Mouse (Mus musculus) NIH3T3 (cell line): ENCODE results near the gene Tmem63b.

Experiments
- DNase-seq: peaks from one replicate; pipeline ENCODE4 v3.0.0-alpha.2; 2012; ENCODE audit warnings: low read depth

The Tmem63b gene

GRCm38 (mm10) chr17:45686716-45687115, at the start of gene Tmem63b:
TSS of gene Tmem63b (minus strand) at chr17:45686905.
- DNase-seq, result peak; percentile 29

GRCm38 (mm10) chr17:45735382-45736310, 48.9 kb upstream of the Tmem63b start:
- DNase-seq, result peak; percentile 89

- peak; percentile 55 for DNase-seq
These were observed 48.2 kb upstream of the Tmem63b start for GRCm38 (mm10) chr17:45734881-45735280.

GRCm38 (mm10) chr17:45734333-45734732, 47.6 kb upstream of the Tmem63b start:
- DNase-seq, result no peak

- DNase-seq, result no peak
These were observed 47.1 kb upstream of the Tmem63b start, which contains the start of gene 1600014C23Rik for GRCm38 (mm10) chr17:45733735-45734301. TSS of gene 1600014C23Rik (minus strand) at chr17:45733844.

GRCm38 (mm10) chr17:45733038-45733734, 46.5 kb upstream of the Tmem63b start:
- no peak for DNase-seq

GRCm38 (mm10) chr17:45731172-45731864, 44.6 kb upstream of the Tmem63b start:
- DNase-seq, result peak; percentile 93

- DNase-seq, result no peak
These were observed 44.0 kb upstream of the Tmem63b start for GRCm38 (mm10) chr17:45730696-45731095.

GRCm38 (mm10) chr17:45729387-45729786, 42.7 kb upstream of the Tmem63b start:
- no peak for DNase-seq

- no peak for DNase-seq
These were observed 41.4 kb upstream of the Tmem63b start for GRCm38 (mm10) chr17:45727983-45728723.

- no peak for DNase-seq
These were observed 40.8 kb upstream of the Tmem63b start for GRCm38 (mm10) chr17:45727481-45727880.

- no peak for DNase-seq
These were observed 39.5 kb upstream of the Tmem63b start for GRCm38 (mm10) chr17:45726249-45726648.

GRCm38 (mm10) chr17:45724574-45724921, 37.8 kb upstream of the Tmem63b start:
- DNase-seq, result no peak

- peak; percentile 91 for DNase-seq
These were observed 37.2 kb upstream of the Tmem63b start for GRCm38 (mm10) chr17:45723732-45724573.

- DNase-seq, result peak; percentile 85
These were observed 31.6 kb upstream of the Tmem63b start for GRCm38 (mm10) chr17:45718323-45718722.

- DNase-seq, result no peak
These were observed 24.8 kb upstream of the Tmem63b start for GRCm38 (mm10) chr17:45711525-45711924.

GRCm38 (mm10) chr17:45710407-45710806, 23.7 kb upstream of the Tmem63b start:
- no peak for DNase-seq

- DNase-seq, result no peak
These were observed 23.1 kb upstream of the Tmem63b start for GRCm38 (mm10) chr17:45709829-45710228.

- DNase-seq, result no peak
These were observed 21.5 kb upstream of the Tmem63b start for GRCm38 (mm10) chr17:45708179-45708578.

GRCm38 (mm10) chr17:45707376-45707775, 20.7 kb upstream of the Tmem63b start:
- no peak for DNase-seq
